Mouse (Mus musculus): Measurements from ENCODE around the gene Tmem198b. TPM values are rescaled to one million over a fixed set of nuclear protein-coding genes. Genes with fewer than 3 reads are reported as not detected.
A peak's percentile ranks its signal among the peaks of the same experiment; 100 is the strongest.

The Tmem198b gene
- polyA plus RNA-seq, 1 experiment from 2014 or later, result 14.4 TPM

DNA sequence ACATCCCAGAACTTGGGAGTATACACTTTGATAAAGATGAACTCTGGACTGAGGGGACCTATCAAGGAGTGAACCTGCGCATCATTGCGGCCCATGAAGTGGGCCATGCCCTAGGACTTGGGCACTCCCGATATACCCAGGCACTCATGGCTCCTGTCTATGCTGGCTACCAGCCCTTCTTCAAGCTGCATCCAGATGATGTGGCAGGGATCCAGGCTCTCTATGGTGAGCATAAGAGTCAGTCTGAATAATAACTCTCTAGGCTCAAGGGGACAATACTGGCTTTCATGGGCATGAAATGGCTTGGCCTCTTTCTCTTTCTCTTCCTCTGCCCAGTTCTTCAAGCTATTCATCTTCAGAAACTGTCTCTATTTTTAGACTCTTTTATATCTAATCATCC lies 8.6 kb downstream of the Tmem198b start:
- Histone ChIP-seq H3K4me1 (no peaks in the 10 kb centered on the region), H3K4me3 (replicated peaks) (no peak overlapping the region), H3K4me2 (no peak overlapping the region), H3K9me3 (replicated peaks) (no peaks in the 10 kb centered on the region), H3K9ac (replicated peaks) (no peak overlapping the region), H3K36me3 (peaks cover 8% of the 10 kb centered on the region; the same call in 1 of the 2 replicates), H3K27ac (replicated peaks) (no peak overlapping the region), H3K27me3 (replicated peaks) (no peaks in the 10 kb centered on the region)
- ATAC-seq (ENCODE audit: low FRiP score), result no peak
- WGBS, result 89% methylated on average over 3 of the region's 3 CpGs

GRCm38 (mm10) chr10:128794391-128794790 lies 9.8 kb downstream of the Tmem198b start:
- no peaks in the 10 kb centered on the region for H3K27me3 ChIP-seq (replicated peaks)
- no peak for ATAC-seq (ENCODE audit: low FRiP score)
- H3K4me1 ChIP-seq, result no peaks in the 10 kb centered on the region
- no peak overlapping the region for H3K4me2 ChIP-seq
- H3K9ac ChIP-seq (replicated peaks), result no peak overlapping the region
- H3K9me3 ChIP-seq (replicated peaks), result no peaks in the 10 kb centered on the region
- no peak overlapping the region for H3K27ac ChIP-seq (replicated peaks)
- 93% methylated on average over 5 of the region's 5 CpGs for WGBS
- 0 out of 2 replicates have a peak, but pooled peaks cover 4% of the 10 kb centered on the region for H3K36me3 ChIP-seq
- no peak overlapping the region for H3K4me3 ChIP-seq (replicated peaks)

- no peaks in the 10 kb centered on the region for H3K4me1 ChIP-seq
- no peak for ATAC-seq (ENCODE audit: low FRiP score)
- 91% methylated on average over 1 of the region's 1 CpGs for WGBS
Measured at GRCm38 (mm10) chr10:128793258-128793657, 10.9 kb downstream of the Tmem198b start.

DNA sequence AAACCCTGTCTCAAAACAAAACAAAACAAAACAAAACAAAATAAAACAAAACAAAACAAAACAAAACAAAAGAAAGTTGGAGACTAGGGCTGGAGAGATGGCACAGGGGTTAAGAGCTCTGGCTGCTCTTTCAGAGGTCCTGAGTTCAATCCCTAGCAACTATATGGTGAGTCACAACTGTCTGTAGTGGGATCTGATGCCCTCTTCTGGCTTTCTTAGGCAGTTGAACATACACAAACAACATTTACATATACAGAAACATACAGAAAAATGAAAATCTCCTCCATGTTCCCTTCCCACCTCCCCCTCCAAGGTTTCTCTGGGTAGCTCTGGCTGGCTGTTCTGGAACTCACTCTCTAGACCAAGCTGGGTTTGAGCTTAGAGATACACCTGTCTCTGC lies 12.1 kb downstream of the Tmem198b start:
- H3K4me3 ChIP-seq (replicated peaks), result no peak overlapping the region
- H3K27me3 ChIP-seq (replicated peaks), result no peaks in the 10 kb centered on the region
- H3K4me1 ChIP-seq, result no peaks in the 10 kb centered on the region
- no peaks in the 10 kb centered on the region for H3K9me3 ChIP-seq (replicated peaks)
- no peak overlapping the region for H3K4me2 ChIP-seq
- no peaks in the 10 kb centered on the region for H3K36me3 ChIP-seq
- no peak overlapping the region for H3K9ac ChIP-seq (replicated peaks)
- no peak for ATAC-seq (ENCODE audit: low FRiP score)
- no peak overlapping the region for H3K27ac ChIP-seq (replicated peaks)

More at GRCm38 (mm10) chr10:128793258-128793657, 10.9 kb downstream of the Tmem198b start:
- H3K27me3 ChIP-seq (replicated peaks), result no peaks in the 10 kb centered on the region
- 0 out of 2 replicates have a peak, but pooled peaks cover 3% of the 10 kb centered on the region for H3K36me3 ChIP-seq
- no peak overlapping the region for H3K9ac ChIP-seq (replicated peaks)
- no peak overlapping the region for H3K4me3 ChIP-seq (replicated peaks)
- no peak overlapping the region for H3K27ac ChIP-seq (replicated peaks)
- no peak overlapping the region for H3K4me2 ChIP-seq
- no peaks in the 10 kb centered on the region for H3K9me3 ChIP-seq (replicated peaks)

GRCm38 (mm10) chr10:128790398-128791124 lies 13.6 kb downstream of the Tmem198b start, which contains the start of gene Mmp19:
Mmp19 (plus strand) TSS chr10:128790910.
- Histone ChIP-seq H3K4me2 (no peak within 1 kb of the TSS), H3K9ac (replicated peaks) (no peak within 1 kb of the TSS), H3K27ac (replicated peaks) (no peak within 1 kb of the TSS), H3K27me3 (replicated peaks) (no peaks in the 10 kb centered on the region), H3K36me3 (no peaks in the 10 kb centered on the region), H3K9me3 (replicated peaks) (no peaks in the 10 kb centered on the region), H3K4me3 (replicated peaks) (no peak within 1 kb of the TSS), H3K4me1 (no peaks in the 10 kb centered on the region)
- no peak for ATAC-seq (ENCODE audit: low FRiP score)
- 76% methylated on average over 7 of the region's 7 CpGs for WGBS

DNA sequence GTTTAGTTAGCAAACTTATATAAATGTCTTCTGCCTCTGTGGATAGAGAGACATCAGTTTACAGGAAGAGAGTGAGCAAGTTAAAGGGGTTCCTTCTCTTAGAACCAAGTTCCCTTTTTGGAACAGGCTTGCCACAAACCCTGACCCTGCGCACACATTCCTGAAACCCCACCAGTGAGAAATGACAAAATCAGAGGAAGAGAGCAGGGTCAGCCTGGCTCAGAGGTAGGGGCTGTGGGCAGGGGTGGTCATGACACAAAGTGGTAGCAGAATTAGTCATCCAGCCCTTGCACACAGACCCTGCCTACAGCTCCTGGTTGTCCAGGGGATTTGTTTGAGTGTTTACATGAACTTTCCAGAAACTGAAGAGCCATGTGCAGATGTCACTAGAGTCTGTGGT lies 24.0 kb downstream of the Tmem198b start:
- no peaks in the 10 kb centered on the region for H3K36me3 ChIP-seq
- no peaks in the 10 kb centered on the region for H3K27me3 ChIP-seq (replicated peaks)
- no peaks in the 10 kb centered on the region; the same call in 1 of the 2 replicates for H3K9me3 ChIP-seq (replicated peaks)
- no peak overlapping the region for H3K27ac ChIP-seq (replicated peaks)
- no peak overlapping the region for H3K4me2 ChIP-seq
- WGBS, result 96% methylated on average over 1 of the region's 1 CpGs
- H3K4me1 ChIP-seq, result no peaks in the 10 kb centered on the region
- no peak for ATAC-seq (ENCODE audit: low FRiP score)
- no peak overlapping the region for H3K9ac ChIP-seq (replicated peaks)
- no peak overlapping the region for H3K4me3 ChIP-seq (replicated peaks)

DNA sequence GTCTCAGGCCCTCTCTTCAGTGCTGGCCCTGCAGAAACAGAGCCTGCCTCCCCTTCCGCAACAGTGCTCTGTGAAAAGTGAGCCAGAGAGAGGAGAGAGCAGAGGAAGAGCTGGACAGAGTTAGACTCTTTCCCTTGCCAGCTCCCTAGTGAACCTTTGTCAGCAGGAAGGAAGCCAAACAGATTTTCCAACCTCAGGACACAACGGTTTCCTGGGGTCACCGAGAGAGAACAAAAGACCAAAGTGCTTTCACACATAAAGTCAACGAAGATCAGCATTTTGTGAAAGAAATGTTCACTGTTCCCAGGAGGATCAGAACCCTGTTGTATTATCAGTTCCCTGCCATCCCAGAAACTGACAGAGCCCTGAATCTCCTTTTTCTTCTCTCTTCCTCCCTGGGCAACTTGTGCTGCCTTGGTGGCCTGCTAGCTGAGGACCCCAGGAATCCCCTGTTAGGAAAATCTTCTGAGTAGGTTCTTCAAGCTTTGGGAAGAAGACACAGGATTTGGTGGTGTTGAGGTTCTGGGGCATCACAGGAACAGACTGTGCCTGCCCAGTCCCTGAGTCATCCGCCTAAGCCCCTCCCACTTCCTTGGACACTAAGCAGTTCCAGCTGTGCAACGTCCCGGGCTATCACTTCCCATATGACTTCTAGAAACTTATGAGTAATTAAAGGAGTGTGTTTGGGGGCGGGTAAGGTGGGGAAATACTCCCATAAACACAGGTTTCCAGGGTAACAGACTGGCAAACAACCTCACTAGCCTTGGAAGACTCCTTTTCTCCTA lies 25.0 kb downstream of the Tmem198b start:
- no peaks in the 10 kb centered on the region for H3K27me3 ChIP-seq (replicated peaks)
- no peaks in the 10 kb centered on the region for H3K36me3 ChIP-seq
- no peaks in the 10 kb centered on the region for H3K4me1 ChIP-seq
- H3K27ac ChIP-seq (replicated peaks), result 0 out of 2 replicates have a peak overlapping the region, but pooled peaks have one; percentile 2
- H3K9ac ChIP-seq (replicated peaks), result no peak overlapping the region
- no peak overlapping the region for H3K4me2 ChIP-seq
- H3K9me3 ChIP-seq (replicated peaks), result no peaks in the 10 kb centered on the region; the same call in 1 of the 2 replicates
- 48% methylated on average over 8 of the region's 8 CpGs for WGBS
- H3K4me3 ChIP-seq (replicated peaks), result no peak overlapping the region
- no peak for ATAC-seq (ENCODE audit: low FRiP score)

DNA sequence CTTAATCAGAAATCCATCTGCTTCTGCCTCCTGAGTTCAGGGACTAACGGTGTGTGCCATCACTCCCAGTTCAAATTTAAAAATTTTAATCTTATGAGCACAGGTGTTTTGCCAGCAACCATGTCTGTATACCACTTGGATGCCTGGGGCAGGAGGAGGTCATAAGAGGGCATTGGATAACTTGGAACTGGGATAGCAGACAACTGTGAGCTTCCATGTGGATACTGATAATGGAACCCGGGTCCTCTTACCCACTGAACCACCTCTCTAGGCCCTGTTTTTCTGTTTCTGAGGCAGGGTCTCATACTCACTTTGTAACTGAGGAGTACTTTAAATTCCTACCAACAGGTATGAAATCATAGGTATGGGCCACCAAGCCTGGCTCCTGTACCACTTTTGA lies 25.7 kb downstream of the Tmem198b start:
- no peak for ATAC-seq (ENCODE audit: low FRiP score)
- Histone ChIP-seq H3K4me3 (replicated peaks) (no peak overlapping the region), H3K4me1 (no peaks in the 10 kb centered on the region), H3K9ac (replicated peaks) (no peak overlapping the region), H3K27me3 (replicated peaks) (no peaks in the 10 kb centered on the region), H3K27ac (replicated peaks) (no peak overlapping the region), H3K4me2 (no peak overlapping the region), H3K36me3 (no peaks in the 10 kb centered on the region), H3K9me3 (replicated peaks) (no peaks in the 10 kb centered on the region; the same call in 1 of the 2 replicates)
- WGBS, result 96% methylated on average over 2 of the region's 2 CpGs

GRCm38 (mm10) chr10:128773685-128774084 lies 30.5 kb downstream of the Tmem198b start:
- WGBS, result 25% methylated on average over 5 of the region's 5 CpGs
- Histone ChIP-seq H3K4me2 (no peak overlapping the region), H3K27ac (replicated peaks) (no peak overlapping the region), H3K9ac (replicated peaks) (no peak overlapping the region), H3K27me3 (replicated peaks) (no peaks in the 10 kb centered on the region), H3K4me1 (no peaks in the 10 kb centered on the region), H3K4me3 (replicated peaks) (no peak overlapping the region), H3K9me3 (replicated peaks) (no peaks in the 10 kb centered on the region), H3K36me3 (no peaks in the 10 kb centered on the region)
- ATAC-seq (ENCODE audit: low FRiP score), result no peak

GRCm38 (mm10) chr10:128772895-128773294 lies 31.3 kb downstream of the Tmem198b start:
- Histone ChIP-seq H3K27me3 (replicated peaks) (no peaks in the 10 kb centered on the region), H3K9me3 (replicated peaks) (no peaks in the 10 kb centered on the region), H3K4me2 (no peak overlapping the region), H3K4me1 (no peaks in the 10 kb centered on the region), H3K27ac (replicated peaks) (no peak overlapping the region), H3K36me3 (no peaks in the 10 kb centered on the region), H3K4me3 (replicated peaks) (no peak overlapping the region), H3K9ac (replicated peaks) (no peak overlapping the region)
- no peak for ATAC-seq (ENCODE audit: low FRiP score)
- WGBS, result 88% methylated on average over 2 of the region's 2 CpGs

Measured in neural tube, embryonic 15.5 days (tissue).